Mouse (Mus musculus): ENCODE measurements around the gene Rasgef1b. TPM values are rescaled to one million over a fixed set of nuclear protein-coding genes. Genes with fewer than 3 reads are reported as not detected.
A peak's percentile ranks its signal among the peaks of the same experiment; 100 is the strongest.

The Rasgef1b gene
- polyA plus RNA-seq, 1 experiment from 2014 or later = 81.3 TPM

GRCm38 (mm10) chr5:99496931-99497782, 231.7 kb downstream of the Rasgef1b start:
- no peaks in the 10 kb centered on the region for H3K27me3 ChIP-seq
- peaks cover 33% of the 10 kb centered on the region for H3K4me1 ChIP-seq
- no peaks in the 10 kb centered on the region for H3K36me3 ChIP-seq (ENCODE audit: poor library complexity, severe bottlenecking)
- no peak overlapping the region; the same call in 1 of the 2 replicates for H3K27ac ChIP-seq
- H3K9me3 ChIP-seq (replicated peaks) = no peaks in the 10 kb centered on the region
- WGBS = 75% methylated on average over 9 of the region's 9 CpGs
- no peak overlapping the region for H3K4me3 ChIP-seq
- no peak for ATAC-seq
- H3K9ac ChIP-seq = no peak overlapping the region
- no peak overlapping the region for H3K4me2 ChIP-seq

GRCm38 (mm10) chr5:99496157-99496453, 232.8 kb downstream of the Rasgef1b start:
- 14% methylated on average over 1 of the region's 1 CpGs for WGBS
- no peaks in the 10 kb centered on the region for H3K36me3 ChIP-seq (ENCODE audit: poor library complexity, severe bottlenecking)

DNA sequence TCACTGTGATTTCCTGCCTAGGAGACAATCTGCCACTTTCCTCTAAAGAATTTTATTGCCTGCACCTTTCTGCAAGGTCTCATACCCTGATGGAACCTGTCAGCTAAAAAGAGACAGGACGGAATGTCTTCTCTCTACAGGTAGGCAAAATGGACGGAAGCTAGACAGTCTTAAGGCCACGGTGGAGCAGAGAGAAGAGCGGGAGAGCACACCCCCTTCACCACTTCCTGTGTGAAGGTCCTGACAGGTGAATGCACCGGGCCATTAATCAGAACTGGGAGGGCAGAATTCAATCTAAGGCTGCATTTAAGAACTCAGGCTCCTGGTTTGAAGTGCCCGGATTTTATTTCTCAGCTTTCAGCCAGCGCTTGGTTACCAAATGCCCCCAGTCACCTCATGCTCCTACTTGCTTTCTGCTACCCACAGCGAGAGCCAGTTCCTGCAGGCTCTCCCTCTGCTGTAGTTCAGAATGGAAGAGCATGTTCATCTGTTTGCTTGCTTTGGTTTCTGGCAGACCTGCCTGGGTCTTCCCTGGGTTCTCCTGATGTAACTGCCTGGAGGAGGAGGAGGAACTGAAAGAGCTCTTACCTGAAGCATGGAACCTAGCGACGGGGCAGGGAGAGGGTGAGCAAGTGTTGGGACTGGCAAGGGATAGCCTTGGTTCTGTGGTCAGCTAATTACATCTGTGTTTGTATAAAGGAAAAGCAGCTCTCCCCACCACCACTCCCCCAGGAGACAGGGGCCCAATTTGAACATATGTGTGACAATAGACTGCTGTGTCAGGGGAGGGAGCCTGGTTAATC, 233.3 kb downstream of the Rasgef1b start:
- Histone ChIP-seq H3K4me3 (no peak overlapping the region), H3K27me3 (no peaks in the 10 kb centered on the region; the same call in 1 of the 2 replicates), H3K4me1 (peaks cover 33% of the 10 kb centered on the region), H3K9me3 (replicated peaks) (no peaks in the 10 kb centered on the region), H3K36me3 (ENCODE audit: poor library complexity, severe bottlenecking) (no peaks in the 10 kb centered on the region), H3K27ac (peak overlapping the region; percentile 62; the same call in 1 of the 2 replicates), H3K9ac (no peak overlapping the region), H3K4me2 (no peak overlapping the region)
- WGBS = 76% methylated on average over 10 of the region's 10 CpGs
- no peak for ATAC-seq

More at GRCm38 (mm10) chr5:99496157-99496453, 232.8 kb downstream of the Rasgef1b start:
- Histone ChIP-seq H3K9ac (no peak overlapping the region), H3K9me3 (replicated peaks) (no peaks in the 10 kb centered on the region), H3K27me3 (no peaks in the 10 kb centered on the region), H3K27ac (0 out of 2 replicates have a peak overlapping the region, but pooled peaks have one; percentile 62), H3K4me1 (peaks cover 33% of the 10 kb centered on the region), H3K4me3 (no peak overlapping the region), H3K4me2 (no peak overlapping the region)
- no peak for ATAC-seq

- H3K36me3 ChIP-seq (ENCODE audit: poor library complexity, severe bottlenecking) = no peaks in the 10 kb centered on the region
- H3K9me3 ChIP-seq (replicated peaks) = no peaks in the 10 kb centered on the region
- peaks cover 7% of the 10 kb centered on the region; the same call in 1 of the 2 replicates for H3K27me3 ChIP-seq
- no peak overlapping the region for H3K4me2 ChIP-seq
- no peak overlapping the region for H3K9ac ChIP-seq
- peaks cover 33% of the 10 kb centered on the region for H3K4me1 ChIP-seq
- ATAC-seq = no peak
- H3K4me3 ChIP-seq = no peak overlapping the region
- 68% methylated on average over 9 of the region's 9 CpGs for WGBS
- no peak overlapping the region for H3K27ac ChIP-seq
These were observed 235.0 kb downstream of the Rasgef1b start for GRCm38 (mm10) chr5:99493861-99494260.

DNA sequence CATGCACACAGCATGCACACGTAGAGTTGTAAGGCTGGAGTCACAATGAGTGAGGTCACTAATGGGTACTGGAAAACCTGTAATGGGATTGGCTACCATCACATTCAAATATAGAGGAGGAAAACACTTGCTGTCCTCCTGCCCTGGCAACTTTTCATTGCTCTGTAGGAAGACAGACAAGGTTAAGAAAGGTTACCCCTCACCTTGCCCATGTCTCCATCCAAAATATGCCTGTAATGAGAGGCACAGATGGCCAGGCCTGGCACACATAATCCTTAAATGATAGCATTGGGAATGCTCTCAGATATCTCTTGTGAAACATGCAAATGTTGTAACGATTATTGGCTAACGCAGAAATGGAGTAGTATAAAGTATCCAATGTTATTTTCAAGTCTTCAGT, 235.8 kb downstream of the Rasgef1b start:
- Histone ChIP-seq H3K4me2 (no peak overlapping the region), H3K4me3 (no peak overlapping the region), H3K36me3 (ENCODE audit: poor library complexity, severe bottlenecking) (no peaks in the 10 kb centered on the region), H3K27me3 (peaks cover 13% of the 10 kb centered on the region), H3K27ac (no peak overlapping the region), H3K9ac (no peak overlapping the region), H3K9me3 (replicated peaks) (no peaks in the 10 kb centered on the region), H3K4me1 (peaks cover 33% of the 10 kb centered on the region)
- ATAC-seq = no peak
- 83% methylated on average over 3 of the region's 3 CpGs for WGBS

GRCm38 (mm10) chr5:99488479-99489158, 240.2 kb downstream of the Rasgef1b start:
- WGBS = 94% methylated on average over 6 of the region's 6 CpGs
- H3K27ac ChIP-seq = no peak overlapping the region
- H3K9ac ChIP-seq = no peak overlapping the region
- H3K4me3 ChIP-seq = no peak overlapping the region
- H3K9me3 ChIP-seq (replicated peaks) = no peaks in the 10 kb centered on the region
- ATAC-seq = no peak
- no peaks in the 10 kb centered on the region for H3K36me3 ChIP-seq (ENCODE audit: poor library complexity, severe bottlenecking)
- H3K4me2 ChIP-seq = no peak overlapping the region
- H3K4me1 ChIP-seq = peaks cover 21% of the 10 kb centered on the region
- H3K27me3 ChIP-seq = peaks cover 28% of the 10 kb centered on the region

- H3K4me3 ChIP-seq = no peak overlapping the region
- WGBS = 28% methylated on average over 5 of the region's 5 CpGs
- no peak overlapping the region for H3K4me2 ChIP-seq
- no peaks in the 10 kb centered on the region for H3K36me3 ChIP-seq (ENCODE audit: poor library complexity, severe bottlenecking)
- no peak overlapping the region for H3K9ac ChIP-seq
- no peaks in the 10 kb centered on the region for H3K9me3 ChIP-seq (replicated peaks)
- H3K27me3 ChIP-seq = peaks cover 37% of the 10 kb centered on the region
- H3K4me1 ChIP-seq = peaks cover 14% of the 10 kb centered on the region
- peak overlapping the region; percentile 59; the same call in 1 of the 2 replicates for H3K27ac ChIP-seq
- ATAC-seq = peak; percentile 85
These were observed 241.6 kb downstream of the Rasgef1b start for GRCm38 (mm10) chr5:99487009-99487858.

- 76% methylated on average over 5 of the region's 5 CpGs for WGBS
- H3K36me3 ChIP-seq (ENCODE audit: poor library complexity, severe bottlenecking) = no peaks in the 10 kb centered on the region
- H3K4me1 ChIP-seq = peaks cover 42% of the 10 kb centered on the region
- no peak for ATAC-seq
- no peak overlapping the region for H3K27ac ChIP-seq
- no peak overlapping the region for H3K4me3 ChIP-seq
- H3K4me2 ChIP-seq = no peak overlapping the region
- no peak overlapping the region for H3K9ac ChIP-seq
- H3K9me3 ChIP-seq (replicated peaks) = no peaks in the 10 kb centered on the region
- peaks cover 34% of the 10 kb centered on the region for H3K27me3 ChIP-seq
These were observed 245.7 kb downstream of the Rasgef1b start for GRCm38 (mm10) chr5:99483162-99483561.

DNA sequence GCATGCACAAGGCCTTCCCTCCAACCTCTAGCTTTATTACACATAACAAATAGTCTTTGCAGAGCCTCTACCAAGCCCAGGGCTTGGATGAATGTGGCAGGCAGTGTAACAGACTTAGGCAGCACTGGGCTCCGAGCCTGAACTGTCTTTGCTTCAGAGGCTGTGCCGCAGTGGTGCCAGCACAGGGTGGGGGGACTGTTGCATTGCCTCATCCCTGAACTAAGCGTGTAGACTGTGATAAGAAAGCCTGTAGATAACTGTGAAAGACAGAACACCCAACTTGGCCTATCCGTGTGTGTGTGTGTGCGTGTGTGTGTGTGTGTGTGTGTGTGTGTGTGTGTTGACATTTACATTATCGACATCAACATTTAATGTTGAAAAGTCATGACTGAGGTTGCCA, 246.3 kb downstream of the Rasgef1b start:
- H3K9me3 ChIP-seq (replicated peaks) = no peaks in the 10 kb centered on the region
- no peak for ATAC-seq
- H3K36me3 ChIP-seq (ENCODE audit: poor library complexity, severe bottlenecking) = no peaks in the 10 kb centered on the region
- WGBS = 89% methylated on average over 6 of the region's 6 CpGs
- peaks cover 38% of the 10 kb centered on the region for H3K27me3 ChIP-seq
- no peak overlapping the region for H3K27ac ChIP-seq
- H3K4me3 ChIP-seq = no peak overlapping the region
- no peak overlapping the region for H3K9ac ChIP-seq
- peaks cover 46% of the 10 kb centered on the region for H3K4me1 ChIP-seq
- H3K4me2 ChIP-seq = no peak overlapping the region

DNA sequence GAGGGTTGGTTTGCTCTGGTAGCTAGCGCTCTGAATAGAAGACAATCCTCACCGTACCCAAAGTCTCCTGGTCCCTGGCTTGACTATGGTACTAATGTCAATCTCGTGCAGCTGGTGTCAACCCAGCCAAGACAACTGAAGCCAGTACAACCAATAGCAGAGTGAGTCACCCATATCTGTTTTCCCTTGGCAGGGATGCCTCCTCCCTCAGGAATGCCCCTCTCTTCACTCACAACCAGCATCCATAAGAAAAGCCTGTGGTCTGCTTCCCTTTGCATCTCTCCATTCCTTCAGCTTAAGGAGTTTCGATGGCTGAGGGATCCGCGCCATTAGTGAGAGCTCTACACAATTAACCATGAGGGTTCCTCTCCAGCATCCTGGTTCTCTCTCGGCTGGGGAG, 246.8 kb downstream of the Rasgef1b start:
- Histone ChIP-seq H3K27ac (no peak overlapping the region), H3K36me3 (ENCODE audit: poor library complexity, severe bottlenecking) (no peaks in the 10 kb centered on the region), H3K4me1 (peaks cover 42% of the 10 kb centered on the region), H3K4me3 (no peak overlapping the region), H3K9ac (no peak overlapping the region), H3K4me2 (no peak overlapping the region), H3K9me3 (replicated peaks) (no peaks in the 10 kb centered on the region), H3K27me3 (peaks cover 42% of the 10 kb centered on the region)
- 94% methylated on average over 7 of the region's 7 CpGs for WGBS
- no peak for ATAC-seq

All from forebrain, embryonic 13.5 days (tissue).